Mouse (Mus musculus): ENCODE results near the gene Ccdc117.
A peak's percentile ranks its signal among the peaks of the same experiment; 100 is the strongest.
"Not testable (repeated sequence)": the region's sequence is repeated elsewhere in the genome, so short reads cannot be mapped to it uniquely, and the experiment has no call there.

Gene Ccdc117

GRCm38 (mm10) chr11:5541799-5542481, at the start of gene Ccdc117:
TSS of gene Ccdc117 (minus strand) at chr11:5542187.
- peak; percentile 93 for DNase-seq (ENCODE audit: inconsistent ontology term)

GRCm38 (mm10) chr11:5575046-5575445, 33.1 kb upstream of the Ccdc117 start:
- DNase-seq (ENCODE audit: inconsistent ontology term), result no peak

GRCm38 (mm10) chr11:5573821-5574220, 31.8 kb upstream of the Ccdc117 start:
- no peak for DNase-seq (ENCODE audit: inconsistent ontology term)

- no peak for DNase-seq (ENCODE audit: inconsistent ontology term)
These were observed 29.9 kb upstream of the Ccdc117 start for GRCm38 (mm10) chr11:5571856-5572255.

GRCm38 (mm10) chr11:5569474-5569873, 27.5 kb upstream of the Ccdc117 start, which contains the start of gene Ankrd36:
TSS of gene Ankrd36 (plus strand) at chr11:5569684.
- no peak for DNase-seq (ENCODE audit: inconsistent ontology term)

- DNase-seq (ENCODE audit: inconsistent ontology term), result no peak
These were observed 26.1 kb upstream of the Ccdc117 start for GRCm38 (mm10) chr11:5568082-5568481.

- no peak for DNase-seq (ENCODE audit: inconsistent ontology term)
These were observed 25.7 kb upstream of the Ccdc117 start for GRCm38 (mm10) chr11:5567654-5568053.

GRCm38 (mm10) chr11:5566506-5566905, 24.5 kb upstream of the Ccdc117 start:
- DNase-seq (ENCODE audit: inconsistent ontology term), result no peak

GRCm38 (mm10) chr11:5565596-5565995, 23.6 kb upstream of the Ccdc117 start:
- peak; percentile 11 for DNase-seq (ENCODE audit: inconsistent ontology term)

- DNase-seq (ENCODE audit: inconsistent ontology term), result no peak
These were observed 21.9 kb upstream of the Ccdc117 start for GRCm38 (mm10) chr11:5563898-5564297.

- DNase-seq (ENCODE audit: inconsistent ontology term), result no peak
These were observed 20.8 kb upstream of the Ccdc117 start for GRCm38 (mm10) chr11:5562625-5563268.

- no peak for DNase-seq (ENCODE audit: inconsistent ontology term)
These were observed 18.3 kb upstream of the Ccdc117 start for GRCm38 (mm10) chr11:5560273-5560672.

GRCm38 (mm10) chr11:5551931-5552330, 9.9 kb upstream of the Ccdc117 start:
- no peak for DNase-seq (ENCODE audit: inconsistent ontology term)

GRCm38 (mm10) chr11:5551430-5551829, 9.4 kb upstream of the Ccdc117 start:
- no peak for DNase-seq (ENCODE audit: inconsistent ontology term)

GRCm38 (mm10) chr11:5546693-5547092, 4.7 kb upstream of the Ccdc117 start:
- no peak for DNase-seq (ENCODE audit: inconsistent ontology term)

GRCm38 (mm10) chr11:5545457-5545856, 3.5 kb upstream of the Ccdc117 start:
- no peak for DNase-seq (ENCODE audit: inconsistent ontology term)

GRCm38 (mm10) chr11:5544709-5545108, 2.7 kb upstream of the Ccdc117 start:
- DNase-seq (ENCODE audit: inconsistent ontology term), result not testable (repeated sequence)

- DNase-seq (ENCODE audit: inconsistent ontology term), result no peak
These were observed 1.3 kb upstream of the Ccdc117 start for GRCm38 (mm10) chr11:5543281-5543680.

- DNase-seq (ENCODE audit: inconsistent ontology term), result no peak
These were observed 647 bp upstream of the Ccdc117 start for GRCm38 (mm10) chr11:5542482-5543185.

GRCm38 (mm10) chr11:5541230-5541798, 673 bp downstream of the Ccdc117 start:
- DNase-seq (ENCODE audit: inconsistent ontology term), result peak; percentile 27

- DNase-seq (ENCODE audit: inconsistent ontology term), result no peak
These were observed 1.7 kb downstream of the Ccdc117 start for GRCm38 (mm10) chr11:5540331-5540730.

GRCm38 (mm10) chr11:5537454-5537853, 4.5 kb downstream of the Ccdc117 start:
- DNase-seq (ENCODE audit: inconsistent ontology term), result not testable (repeated sequence)

All from Muller cell, postnatal 12 days (primary cell).